ENCODE assay signal across 8 mouse cellular contexts in genomic region chrX:102156618-102157422, GRCm38 (mm10). TPM values are rescaled to one million over a fixed set of nuclear protein-coding genes. Genes with fewer than 3 reads are reported as not detected.
DNase-seq lines count a peak whose midpoint lies in the region; ATAC-seq lines count a peak whose summit lies in the region.

TSS of gene Ercc6l (minus strand) at chrX:102157091.

- ATAC-seq in common myeloid progenitor, adult 5-6 weeks (replicated peaks; ENCODE audit: low read depth, poor library complexity, severe bottlenecking): peak; percentile 96
- ATAC-seq in megakaryocyte progenitor cell, adult 5-6 weeks (replicated peaks; ENCODE audit: poor library complexity): peak; percentile 94

- peak; percentile 97 for DNase-seq in ZHBTc4 (ENCODE audit: low read depth, low spot score)
- DNase-seq in gastrocnemius, adult 8-10 months (ENCODE audit: low spot score in 2 of 2): peak; percentile 76 to 86
- DNase-seq in induced T-regulatory cell, adult 2 months (ENCODE audit: low read depth): peak; percentile 94
- peak; percentile 71 to 79 for DNase-seq in left cerebral cortex, adult 9 months (ENCODE audit: low spot score in 2 of 2)
- peak; percentile 87 for DNase-seq in right cerebral cortex, postnatal 14 days
- peak; percentile 79 to 89 for DNase-seq in urinary bladder, postnatal 36 days (ENCODE audit: low spot score in 2 of 2)

RNA-seq across cellular contexts. Expression of gene Ercc6l, which starts in this region (rescaled TPM):
- total RNA-seq in common myeloid progenitor, adult 5-6 weeks (2017): 24.3 and 28.8 TPM in 2 replicates
- total RNA-seq in gastrocnemius, adult 8-10 months (2022): under 1 TPM in 2 of 4 experiments, not detected in 2; 0.05 to 0.11 TPM
- total RNA-seq in megakaryocyte progenitor cell, adult 5-6 weeks (2015): 22.3 and 29.5 TPM in 2 replicates
- 28.6 and 32.1 TPM in 2 replicates for total RNA-seq in megakaryocyte progenitor cell, adult 5-6 weeks (2017)

Comparison
In these comparisons a context has a peak if more than half of its experiments do, and no peak if none do; other contexts are left out.
1. Peak in every context shown above with its lines: DNase-seq and ATAC-seq.
2. RNA of gene Ercc6l (total RNA-seq): 24.3 to 28.8 TPM in common myeloid progenitor, adult 5-6 weeks and 22.3 to 32.1 TPM in megakaryocyte progenitor cell, adult 5-6 weeks; 0.05 to 0.11 TPM in gastrocnemius, adult 8-10 months; every median in the first group is over 10 times any median in the second.
3. Peak in DNase-seq in gastrocnemius, adult 8-10 months; RNA of the gene not detected or under 1 TPM.